Mouse (Mus musculus) midbrain, embryonic 12.5 days (tissue): Measurements from ENCODE around the gene Vdac2. TPM values are rescaled to one million over a fixed set of nuclear protein-coding genes. Genes with fewer than 3 reads are reported as not detected.

ENCODE experiments used
- ATAC-seq: fragments of 200-750 bp; cut with Nextera tagmentation; 2 replicates; pipeline ENCODE4 v1.8.0; 2017; ENCODE audit warnings: low read depth, moderate TSS enrichment, moderate library complexity; ENCODE audit not compliant: low FRiP score
- H3K27ac ChIP-seq: fragments of 300-500 bp; sonication (generic); replicated peaks from 2 replicates; pipeline ENCODE4 v1.5.1; 2016; ENCODE audit warnings: mild to moderate bottlenecking
- H3K27me3 ChIP-seq: fragments of 300-500 bp; sonication (generic); 2 replicates; pipeline ENCODE4 v1.6.1; 2016; ENCODE audit warnings: mild to moderate bottlenecking
- H3K36me3 ChIP-seq: fragments of 300-500 bp; sonication (generic); 2 replicates; pipeline ENCODE4 v1.6.1; 2016
- H3K4me1 ChIP-seq: fragments of 300-500 bp; sonication (generic); 2 replicates; pipeline ENCODE4 v1.6.1; 2016
- H3K4me2 ChIP-seq: fragments of 300-500 bp; sonication (generic); replicated peaks from 2 replicates; pipeline ENCODE4 v1.6.1; 2016; ENCODE audit warnings: mild to moderate bottlenecking, moderate library complexity
- H3K4me3 ChIP-seq: fragments of 300-500 bp; sonication (generic); 2 replicates; pipeline ENCODE4 v1.5.1; 2016; ENCODE audit warnings: mild to moderate bottlenecking
- H3K9ac ChIP-seq: fragments of 300-500 bp; sonication (generic); replicated peaks from 2 replicates; pipeline ENCODE4 v1.6.1; 2016; ENCODE audit warnings: mild to moderate bottlenecking, moderate library complexity
- H3K9me3 ChIP-seq: fragments of 300-500 bp; sonication (generic); 2 replicates; pipeline ENCODE4 v1.6.1; 2016; ENCODE audit warnings: mild to moderate bottlenecking
- WGBS: fragments of 180-500 bp; shearing (Covaris S2); methylation state at CpG from one replicate; pipeline ENCODE4 v1.1.7; 2016; 5-methylcytosine and 5-hydroxymethylcytosine counted together
- polyA plus RNA-seq: library from polyadenylated mRNA; unstranded; fragments of >200 nt; fragmentation: Nextera tagmentation; extraction: Ambion mirVana; gene quantifications from 2 replicates; pipeline ENCODE4 v1.2.1, GENCODE M21; 2016

Gene Vdac2
- polyA plus RNA-seq, 1 experiment from 2014 or later: 275 TPM

- ATAC-seq: no peak
- WGBS: 68% methylated on average over 7 of the region's 7 CpGs
- 0 out of 2 replicates have a peak, but pooled peaks cover 4% of the 10 kb centered on the region for H3K4me1 ChIP-seq
Measured at GRCm38 (mm10) chr14:21822307-21822706, 2.7 kb upstream of the Vdac2 start.

GRCm38 (mm10) chr14:21822795-21823374, 2.2 kb upstream of the Vdac2 start:
- Histone ChIP-seq H3K4me3 (no peak overlapping the region), H3K27ac (no peak overlapping the region), H3K9ac (no peak overlapping the region), H3K9me3 (no peaks in the 10 kb centered on the region), H3K36me3 (no peaks in the 10 kb centered on the region), H3K4me2 (no peak overlapping the region), H3K4me1 (0 out of 2 replicates have a peak, but pooled peaks cover 4% of the 10 kb centered on the region), H3K27me3 (no peaks in the 10 kb centered on the region)
- WGBS: 72% methylated on average over 7 of the region's 7 CpGs
- ATAC-seq: no peak

More at GRCm38 (mm10) chr14:21822307-21822706, 2.7 kb upstream of the Vdac2 start:
- Histone ChIP-seq H3K9ac (no peak overlapping the region), H3K4me2 (no peak overlapping the region), H3K27me3 (no peaks in the 10 kb centered on the region), H3K36me3 (no peaks in the 10 kb centered on the region), H3K4me3 (no peak overlapping the region), H3K9me3 (no peaks in the 10 kb centered on the region), H3K27ac (no peak overlapping the region)

GRCm38 (mm10) chr14:21823897-21824296, 1.1 kb upstream of the Vdac2 start:
- ATAC-seq: no peak

GRCm38 (mm10) chr14:21825786-21826491, 901 bp downstream of the Vdac2 start:
- H3K9ac ChIP-seq: no peak overlapping the region
- no peak for ATAC-seq
- H3K4me2 ChIP-seq: no peak overlapping the region
- H3K4me1 ChIP-seq: peaks cover 8% of the 10 kb centered on the region; the same call in 1 of the 2 replicates
- no peak overlapping the region for H3K27ac ChIP-seq
- H3K4me3 ChIP-seq: no peak overlapping the region
- H3K27me3 ChIP-seq: no peaks in the 10 kb centered on the region
- no peaks in the 10 kb centered on the region for H3K9me3 ChIP-seq
- H3K36me3 ChIP-seq: no peaks in the 10 kb centered on the region
- WGBS: 87% methylated on average over 9 of the region's 9 CpGs

More at GRCm38 (mm10) chr14:21823897-21824296, 1.1 kb upstream of the Vdac2 start:
- no peak overlapping the region for H3K4me3 ChIP-seq
- no peak overlapping the region for H3K9ac ChIP-seq
- no peaks in the 10 kb centered on the region for H3K36me3 ChIP-seq
- 88% methylated on average over 7 of the region's 7 CpGs for WGBS
- H3K27ac ChIP-seq: no peak overlapping the region
- no peaks in the 10 kb centered on the region for H3K9me3 ChIP-seq
- H3K4me2 ChIP-seq: no peak overlapping the region
- H3K4me1 ChIP-seq: 0 out of 2 replicates have a peak, but pooled peaks cover 4% of the 10 kb centered on the region
- H3K27me3 ChIP-seq: no peaks in the 10 kb centered on the region

GRCm38 (mm10) chr14:21830876-21831767, 6.1 kb downstream of the Vdac2 start:
- peaks cover 24% of the 10 kb centered on the region for H3K4me1 ChIP-seq
- H3K27me3 ChIP-seq: no peaks in the 10 kb centered on the region
- H3K4me3 ChIP-seq: peak overlapping the region; percentile 98
- H3K9me3 ChIP-seq: no peaks in the 10 kb centered on the region
- H3K4me2 ChIP-seq: peak overlapping the region; percentile 76
- H3K9ac ChIP-seq: peak overlapping the region; percentile 91
- 0% methylated on average over 67 of the region's 73 CpGs for WGBS
- H3K27ac ChIP-seq: peak overlapping the region; percentile 88
- H3K36me3 ChIP-seq: peaks cover 13% of the 10 kb centered on the region
- peak; percentile 98 for ATAC-seq

- Histone ChIP-seq H3K4me1 (peaks cover 24% of the 10 kb centered on the region), H3K36me3 (peaks cover 19% of the 10 kb centered on the region), H3K4me3 (peak overlapping the region; percentile 98), H3K27ac (peak overlapping the region; percentile 88), H3K4me2 (peak overlapping the region; percentile 76), H3K9me3 (no peaks in the 10 kb centered on the region), H3K27me3 (no peaks in the 10 kb centered on the region), H3K9ac (peak overlapping the region; percentile 91)
- ATAC-seq: no peak; the same call in none of the 2 replicates
- under 1% methylated on average over 28 of the region's 28 CpGs for WGBS
Measured at GRCm38 (mm10) chr14:21831830-21832403, 6.9 kb downstream of the Vdac2 start.

GRCm38 (mm10) chr14:21838336-21839017, 13.4 kb downstream of the Vdac2 start:
- Histone ChIP-seq H3K27me3 (no peaks in the 10 kb centered on the region), H3K4me2 (no peak overlapping the region), H3K27ac (no peak overlapping the region), H3K4me1 (peaks cover 5% of the 10 kb centered on the region; the same call in 1 of the 2 replicates), H3K9ac (no peak overlapping the region), H3K4me3 (no peak overlapping the region), H3K36me3 (peaks cover 84% of the 10 kb centered on the region), H3K9me3 (no peaks in the 10 kb centered on the region)
- ATAC-seq: no peak
- WGBS: 91% methylated on average over 8 of the region's 8 CpGs

GRCm38 (mm10) chr14:21841819-21842592, 17.0 kb downstream of the Vdac2 start:
- peaks cover 2% of the 10 kb centered on the region for H3K4me1 ChIP-seq
- no peaks in the 10 kb centered on the region for H3K9me3 ChIP-seq
- no peak overlapping the region for H3K4me3 ChIP-seq
- 92% methylated on average over 5 of the region's 5 CpGs for WGBS
- no peak overlapping the region for H3K4me2 ChIP-seq
- H3K27ac ChIP-seq: no peak overlapping the region
- H3K36me3 ChIP-seq: peaks cover 93% of the 10 kb centered on the region
- no peaks in the 10 kb centered on the region; the same call in 1 of the 2 replicates for H3K27me3 ChIP-seq
- no peak overlapping the region for H3K9ac ChIP-seq
- no peak for ATAC-seq

- no peaks in the 10 kb centered on the region for H3K9me3 ChIP-seq
- H3K27me3 ChIP-seq: no peaks in the 10 kb centered on the region; the same call in 1 of the 2 replicates
- ATAC-seq: no peak
- H3K9ac ChIP-seq: no peak overlapping the region
- H3K27ac ChIP-seq: no peak overlapping the region
- WGBS: 81% methylated on average over 6 of the region's 6 CpGs
- no peak overlapping the region for H3K4me3 ChIP-seq
- peaks cover 14% of the 10 kb centered on the region for H3K4me1 ChIP-seq
- peaks cover 81% of the 10 kb centered on the region for H3K36me3 ChIP-seq
- no peak overlapping the region for H3K4me2 ChIP-seq
Measured at GRCm38 (mm10) chr14:21843263-21843662, 18.2 kb downstream of the Vdac2 start.

GRCm38 (mm10) chr14:21846827-21847380, 21.9 kb downstream of the Vdac2 start:
- Histone ChIP-seq H3K9me3 (no peaks in the 10 kb centered on the region), H3K4me3 (peak overlapping the region; percentile 69), H3K4me2 (peak overlapping the region; percentile 89), H3K27me3 (no peaks in the 10 kb centered on the region; the same call in 1 of the 2 replicates), H3K4me1 (peaks cover 18% of the 10 kb centered on the region), H3K9ac (peak overlapping the region; percentile 72; the same call in 1 of the 2 replicates), H3K36me3 (peaks cover 45% of the 10 kb centered on the region), H3K27ac (0 out of 2 replicates have a peak overlapping the region, but pooled peaks have one; percentile 4)
- ATAC-seq: no peak
- 16% methylated on average over 10 of the region's 10 CpGs for WGBS
